Mouse (Mus musculus) right cerebral cortex, adult 2 months (tissue): ENCODE data around the gene Pnpla2.
"Not testable (repeated sequence)": the region's sequence is repeated elsewhere in the genome, so short reads cannot be mapped to it uniquely, and the experiment has no call there.

Source experiments
- DNase-seq, 2 experiments: peaks; one replicate each; pipeline ENCODE4 v3.0.0; 2021 to 2022; ENCODE audit warnings: low spot score in 2 of 2

Gene Pnpla2

GRCm38 (mm10) chr7:141454967-141455551, at the start of gene Pnpla2:
Gene Pnpla2, plus strand, starts transcription at chr7:141455198.
- DNase-seq: peak; percentile 90 to 91

- no peak for DNase-seq
Observed at GRCm38 (mm10) chr7:141405466-141405865, 49.5 kb upstream of the Pnpla2 start.

GRCm38 (mm10) chr7:141407670-141408069, 47.3 kb upstream of the Pnpla2 start:
- DNase-seq: not testable (repeated sequence)

GRCm38 (mm10) chr7:141408833-141409232, 46.2 kb upstream of the Pnpla2 start:
- peak; percentile 89 to 92 for DNase-seq

GRCm38 (mm10) chr7:141410631-141411030, 44.4 kb upstream of the Pnpla2 start:
- no peak for DNase-seq

GRCm38 (mm10) chr7:141411667-141412066, 43.3 kb upstream of the Pnpla2 start:
- DNase-seq: no peak

- no peak for DNase-seq
Observed at GRCm38 (mm10) chr7:141413331-141413730, 41.7 kb upstream of the Pnpla2 start.

- peak; percentile 98 to 99 for DNase-seq
Observed at GRCm38 (mm10) chr7:141413809-141414584, 41.0 kb upstream of the Pnpla2 start, which contains the start of gene Gatd1. Gene Gatd1, minus strand, starts transcription at chr7:141414136.

- no peak for DNase-seq
Observed at GRCm38 (mm10) chr7:141416144-141416841, 38.7 kb upstream of the Pnpla2 start.

- DNase-seq: no peak
Observed at GRCm38 (mm10) chr7:141417731-141418681, 37.0 kb upstream of the Pnpla2 start.

- peak; percentile 64 to 65 for DNase-seq
Observed at GRCm38 (mm10) chr7:141418970-141419369, 36.0 kb upstream of the Pnpla2 start.

- no peak for DNase-seq
Observed at GRCm38 (mm10) chr7:141420030-141420702, 34.8 kb upstream of the Pnpla2 start.

- DNase-seq: no peak
Observed at GRCm38 (mm10) chr7:141423811-141424210, 31.2 kb upstream of the Pnpla2 start.

GRCm38 (mm10) chr7:141426948-141427730, 27.9 kb upstream of the Pnpla2 start:
- no peak for DNase-seq

GRCm38 (mm10) chr7:141428701-141429100, 26.3 kb upstream of the Pnpla2 start:
- no peak for DNase-seq

- DNase-seq: peak; percentile 92 to 93
Observed at GRCm38 (mm10) chr7:141429310-141429709, 25.7 kb upstream of the Pnpla2 start, which contains the start of gene Cend1. Gene Cend1, minus strand, starts transcription at chr7:141429491.

GRCm38 (mm10) chr7:141429840-141430584, 25.0 kb upstream of the Pnpla2 start:
- DNase-seq: no peak

GRCm38 (mm10) chr7:141430585-141431240, 24.3 kb upstream of the Pnpla2 start:
- no peak for DNase-seq
